Mouse (Mus musculus) activated CD4-positive, CD25-positive, alpha-beta regulatory T cell (primary cell): ENCODE measurements around the gene Gucy2g. TPM values are rescaled to one million over a fixed set of nuclear protein-coding genes. Genes with fewer than 3 reads are reported as not detected.

ENCODE experiments used
- polyA plus RNA-seq, 2 experiments: library from polyadenylated mRNA; unstranded; fragments of 100-300 nt; shearing (Covaris generic); gene quantifications; one replicate each; pipeline ENCODE4 v1.2.1; 2017

Gucy2g gene
- polyA plus RNA-seq, result under 1 TPM in 1 of 2 experiments, not detected in 1; 0.26 TPM

GRCm38 (mm10) chr19:55241186-55241645, at the start of gene Gucy2g:
Gucy2g (minus strand) TSS chr19:55241236.

GRCm38 (mm10) chr19:55251383-55252124, 10.5 kb upstream of the Gucy2g start, which contains the start of gene Acsl5:
Acsl5 (plus strand) TSS chr19:55251938.

GRCm38 (mm10) chr19:55180433-55180832, 60.6 kb downstream of the Gucy2g start, which contains the start of gene Tectb:
Tectb (plus strand) TSS chr19:55180733.

Other genes with a start within 250 kb of the Gucy2g start
- gene Gpam, start 114.0 kb downstream of the Gucy2g start, polyA plus RNA-seq, result 1 to 10 TPM; 5.2 to 6.1 TPM
- gene Tectb, start 60.5 kb downstream of the Gucy2g start, polyA plus RNA-seq, result under 1 TPM in 1 of 2 experiments, not detected in 1; 0.38 TPM
- gene Acsl5, start 10.7 kb upstream of the Gucy2g start, polyA plus RNA-seq, result 100 to 1,000 TPM; 151 to 156 TPM
- 10 to 100 TPM; 71.5 to 82.6 TPM for gene Zdhhc6, start 74.8 kb upstream of the Gucy2g start, polyA plus RNA-seq
- 10 to 100 TPM; 48.9 to 51.9 TPM for gene Vti1a, start 75.1 kb upstream of the Gucy2g start, polyA plus RNA-seq